Mouse (Mus musculus): ENCODE measurements around the gene 1700123L14Rik. TPM values are rescaled to one million over a fixed set of nuclear protein-coding genes. Genes with fewer than 3 reads are reported as not detected.
"Not testable (repeated sequence)": the region's sequence is repeated elsewhere in the genome, so short reads cannot be mapped to it uniquely, and the experiment has no call there.

Gene 1700123L14Rik
- not detected in 2 replicates for total RNA-seq (2021)
- long read RNA-seq, experiment 1, result 0 reads
- long read RNA-seq, experiment 2, result 0 reads

GRCm38 (mm10) chr6:96165818-96166379 lies at the start of gene 1700123L14Rik:
Gene 1700123L14Rik (minus strand): TSS chr6:96166243.
- peak; percentile 4 for DNase-seq

GRCm38 (mm10) chr6:96205395-96205794 lies 39.4 kb upstream of the 1700123L14Rik start:
- DNase-seq, result no peak

DNA sequence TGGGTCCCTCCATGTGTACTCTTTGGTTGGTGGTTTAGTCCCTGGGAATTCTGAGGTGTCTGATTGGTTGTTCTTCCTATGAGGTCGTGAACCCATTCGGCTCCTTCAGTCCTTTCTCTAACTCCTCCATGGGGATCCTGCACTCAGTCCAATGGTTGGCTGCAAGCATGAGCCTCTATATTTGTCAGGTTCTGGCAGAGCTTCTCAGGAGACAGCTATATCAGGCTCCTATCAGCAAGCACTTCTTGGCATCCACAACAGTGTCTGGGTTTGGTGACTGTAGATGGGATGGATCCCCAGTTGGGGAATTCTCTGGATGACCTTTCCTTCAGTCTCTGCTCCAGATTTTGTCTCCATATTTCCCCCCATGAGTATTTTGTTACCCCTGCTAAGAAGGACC lies 32.9 kb upstream of the 1700123L14Rik start:
- DNase-seq, result not testable (repeated sequence)

DNA sequence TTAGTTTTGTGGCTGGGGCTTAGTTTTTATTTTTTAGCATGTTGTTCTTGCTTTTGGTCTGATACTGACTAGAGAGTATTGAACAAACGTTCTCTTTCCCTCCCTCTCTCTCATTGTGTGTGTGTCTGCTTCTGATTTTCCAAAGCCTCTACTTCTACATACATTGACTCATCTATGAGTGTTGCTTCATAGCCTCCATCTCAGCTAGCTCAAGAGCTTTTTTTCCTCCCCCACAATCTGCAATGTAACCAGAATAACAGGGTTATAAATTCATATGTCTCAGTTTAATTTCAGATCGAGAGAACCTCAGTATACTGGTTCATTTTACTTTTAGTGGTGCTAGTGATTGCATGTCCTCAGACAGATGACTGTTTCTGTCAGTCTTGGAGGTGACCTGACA lies 20.5 kb upstream of the 1700123L14Rik start:
- no peak for DNase-seq

- DNase-seq, result peak; percentile 5
These were observed 17.3 kb upstream of the 1700123L14Rik start for GRCm38 (mm10) chr6:96183392-96183791.

- no peak for DNase-seq
These were observed 12.5 kb upstream of the 1700123L14Rik start for GRCm38 (mm10) chr6:96178530-96178929.

- no peak for DNase-seq
These were observed 7.6 kb upstream of the 1700123L14Rik start for GRCm38 (mm10) chr6:96173681-96174080.

GRCm38 (mm10) chr6:96167031-96167430 lies 988 bp upstream of the 1700123L14Rik start:
- DNase-seq, result no peak

DNA sequence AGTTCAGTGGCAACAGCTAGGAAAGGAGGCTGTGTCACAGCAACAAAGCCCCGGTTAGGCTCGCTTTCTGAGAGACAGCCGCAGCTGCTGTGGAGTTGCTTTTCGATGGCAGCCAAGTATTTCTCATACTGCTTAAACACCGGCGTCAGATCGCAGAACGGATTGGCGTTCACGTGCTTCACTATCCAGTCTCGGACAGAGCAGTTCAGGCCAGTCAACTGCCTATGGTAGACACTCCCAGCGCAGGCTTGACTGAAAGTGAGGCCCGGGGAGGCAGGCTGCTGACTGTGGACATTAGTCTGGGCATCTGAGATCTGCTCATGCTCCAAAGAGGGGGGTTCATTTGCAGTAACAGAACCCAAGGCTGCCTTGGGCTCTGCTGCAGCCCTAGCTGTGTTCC lies 640 bp downstream of the 1700123L14Rik start:
- no peak for DNase-seq

- no peak for DNase-seq
These were observed 22.7 kb downstream of the 1700123L14Rik start for GRCm38 (mm10) chr6:96143326-96143725.

DNA sequence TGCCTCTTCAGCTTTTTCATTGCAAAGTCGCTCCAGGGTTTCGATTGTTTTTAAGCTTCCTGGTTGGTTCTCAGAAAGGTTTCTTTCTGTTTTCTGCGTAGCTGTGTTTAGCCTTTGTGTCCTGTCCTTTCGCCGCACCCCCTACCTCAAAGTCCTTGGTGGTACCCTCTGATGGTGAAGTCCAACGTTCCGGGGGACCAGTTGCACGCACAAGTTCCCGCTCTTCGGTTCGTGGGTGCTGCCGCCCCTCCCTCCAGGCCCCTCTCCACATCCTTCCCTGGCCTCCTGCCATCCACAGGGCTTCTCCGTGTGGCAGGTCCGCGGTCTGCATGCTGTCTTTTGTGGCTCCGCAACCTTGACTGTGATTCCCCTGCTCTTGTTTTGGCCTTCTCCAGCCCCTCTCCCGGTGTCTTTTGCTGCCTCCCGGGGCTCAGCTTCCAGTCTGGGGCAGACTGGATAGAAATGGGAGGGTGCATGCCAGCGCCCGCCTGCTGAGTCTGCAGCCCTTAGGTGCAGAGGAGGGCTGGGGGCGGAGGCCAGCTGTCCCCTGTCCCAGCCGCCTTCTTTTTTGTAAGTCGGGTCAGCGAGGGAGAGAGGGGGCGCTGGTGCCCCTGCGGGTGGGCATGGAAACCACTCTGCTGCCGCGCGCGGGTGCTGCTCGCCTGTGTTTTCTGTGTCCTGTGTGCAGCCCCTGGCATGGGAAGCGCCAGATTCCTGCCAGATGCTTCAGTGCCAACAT lies 49.3 kb downstream of the 1700123L14Rik start:
- peak; percentile 54 for DNase-seq

DNA sequence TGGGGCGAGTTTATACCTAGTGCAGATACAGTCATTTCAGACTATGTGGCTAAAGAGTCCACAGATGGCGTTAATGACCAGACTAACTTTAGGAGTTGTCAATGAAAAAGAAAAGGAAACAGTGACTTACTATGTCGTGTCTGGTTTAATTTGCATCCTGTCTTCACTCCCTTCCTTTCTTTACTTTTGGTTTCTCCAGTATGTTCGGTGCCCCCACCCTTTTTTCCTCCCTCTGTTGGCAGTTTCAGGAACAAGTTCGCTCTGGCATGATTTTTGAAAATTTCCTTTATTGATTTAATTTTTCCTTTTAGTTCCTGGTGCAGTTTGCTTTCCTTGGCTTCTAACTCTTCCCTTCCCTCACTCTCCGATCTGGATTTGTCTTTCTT lies 49.9 kb downstream of the 1700123L14Rik start:
- DNase-seq, result no peak

Other genes starting within 250 kb of the 1700123L14Rik start
- gene Fam19a1, start 53.1 kb downstream of the 1700123L14Rik start, total RNA-seq (2021), result 3.3 and 5.1 TPM in 2 replicates